Mouse (Mus musculus): ENCODE measurements around the gene Simc1. TPM values are rescaled to one million over a fixed set of nuclear protein-coding genes. Genes with fewer than 3 reads are reported as not detected.
A peak's percentile ranks its signal among the peaks of the same experiment; 100 is the strongest.

Simc1 gene
- polyA plus RNA-seq (2016; fragmentation: Nextera tagmentation; extraction: Ambion mirVana): 14.3 and 15.0 TPM in 2 replicates

GRCm38 (mm10) chr13:54503604-54504521 is at the start of gene Simc1:
Gene Simc1 (plus strand): TSS chr13:54503779.
- peaks cover 23% of the 10 kb centered on the region for H3K4me1 ChIP-seq (replicated peaks)
- 0 out of 2 replicates have a peak, but pooled peaks cover 5% of the 10 kb centered on the region for H3K36me3 ChIP-seq
- WGBS: under 1% methylated on average over 105 of the region's 105 CpGs
- peaks cover 14% of the 10 kb centered on the region; the same call in 1 of the 2 replicates for H3K27me3 ChIP-seq (ENCODE audit: insufficient read depth, poor library complexity, severe bottlenecking)
- peak within 1 kb of the TSS; percentile 73 for H3K4me3 ChIP-seq
- peak within 1 kb of the TSS; percentile 91 for H3K27ac ChIP-seq
- peak; percentile 87 for DNase-seq (ENCODE audit: low spot score)
- no peaks in the 10 kb centered on the region for H3K9me3 ChIP-seq

GRCm38 (mm10) chr13:54457062-54457461 is 46.5 kb upstream of the Simc1 start:
- H3K4me1 ChIP-seq (replicated peaks): no peaks in the 10 kb centered on the region
- H3K4me3 ChIP-seq: no peak overlapping the region
- H3K9me3 ChIP-seq: no peaks in the 10 kb centered on the region
- peaks cover 92% of the 10 kb centered on the region for H3K36me3 ChIP-seq
- 85% methylated on average over 2 of the region's 2 CpGs for WGBS
- H3K27me3 ChIP-seq (ENCODE audit: insufficient read depth, poor library complexity, severe bottlenecking): no peaks in the 10 kb centered on the region
- H3K27ac ChIP-seq: no peak overlapping the region
- DNase-seq (ENCODE audit: low spot score): no peak

GRCm38 (mm10) chr13:54459282-54459681 is 44.3 kb upstream of the Simc1 start:
- Histone ChIP-seq H3K4me1 (replicated peaks) (no peaks in the 10 kb centered on the region), H3K27me3 (ENCODE audit: insufficient read depth, poor library complexity, severe bottlenecking) (no peaks in the 10 kb centered on the region), H3K9me3 (peaks cover 6% of the 10 kb centered on the region), H3K27ac (no peak overlapping the region), H3K4me3 (no peak overlapping the region), H3K36me3 (peaks cover 100% of the 10 kb centered on the region)
- 89% methylated on average over 4 of the region's 4 CpGs for WGBS
- DNase-seq (ENCODE audit: low spot score): no peak

- H3K9me3 ChIP-seq: peaks cover 18% of the 10 kb centered on the region
- WGBS: under 1% methylated on average over 67 of the region's 67 CpGs
- peak within 1 kb of the TSS; percentile 90 for H3K27ac ChIP-seq
- H3K4me1 ChIP-seq (replicated peaks): peaks cover 16% of the 10 kb centered on the region
- peak within 1 kb of the TSS; percentile 80 for H3K4me3 ChIP-seq
- no peaks in the 10 kb centered on the region for H3K27me3 ChIP-seq (ENCODE audit: insufficient read depth, poor library complexity, severe bottlenecking)
- peak; percentile 86 for DNase-seq (ENCODE audit: low spot score)
- peaks cover 44% of the 10 kb centered on the region for H3K36me3 ChIP-seq
Measured at GRCm38 (mm10) chr13:54468098-54469011, 35.2 kb upstream of the Simc1 start, which contains the start of gene Thoc3. Gene Thoc3 (minus strand): TSS chr13:54468849.

GRCm38 (mm10) chr13:54469012-54469354 is 34.6 kb upstream of the Simc1 start:
- Histone ChIP-seq H3K36me3 (peaks cover 38% of the 10 kb centered on the region), H3K27me3 (ENCODE audit: insufficient read depth, poor library complexity, severe bottlenecking) (0 out of 2 replicates have a peak, but pooled peaks cover 1% of the 10 kb centered on the region), H3K27ac (peak overlapping the region; percentile 90), H3K4me1 (replicated peaks) (peaks cover 16% of the 10 kb centered on the region), H3K9me3 (peaks cover 15% of the 10 kb centered on the region), H3K4me3 (peak overlapping the region; percentile 80)
- WGBS: 21% methylated on average over 4 of the region's 4 CpGs
- no peak for DNase-seq (ENCODE audit: low spot score)

GRCm38 (mm10) chr13:54471967-54472366 is 31.6 kb upstream of the Simc1 start:
- peaks cover 16% of the 10 kb centered on the region for H3K4me1 ChIP-seq (replicated peaks)
- H3K27me3 ChIP-seq (ENCODE audit: insufficient read depth, poor library complexity, severe bottlenecking): 0 out of 2 replicates have a peak, but pooled peaks cover 5% of the 10 kb centered on the region
- WGBS: 82% methylated on average over 4 of the region's 4 CpGs
- DNase-seq (ENCODE audit: low spot score): no peak
- peaks cover 8% of the 10 kb centered on the region for H3K36me3 ChIP-seq
- H3K4me3 ChIP-seq: no peak overlapping the region
- peaks cover 5% of the 10 kb centered on the region; the same call in 1 of the 2 replicates for H3K9me3 ChIP-seq
- H3K27ac ChIP-seq: no peak overlapping the region

- H3K36me3 ChIP-seq: no peaks in the 10 kb centered on the region
- H3K9me3 ChIP-seq: peaks cover 5% of the 10 kb centered on the region; the same call in 1 of the 2 replicates
- no peaks in the 10 kb centered on the region for H3K4me1 ChIP-seq (replicated peaks)
- no peak overlapping the region for H3K27ac ChIP-seq
- 0 out of 2 replicates have a peak, but pooled peaks cover 5% of the 10 kb centered on the region for H3K27me3 ChIP-seq (ENCODE audit: insufficient read depth, poor library complexity, severe bottlenecking)
- WGBS: 76% methylated on average over 2 of the region's 2 CpGs
- DNase-seq (ENCODE audit: low spot score): no peak
- no peak overlapping the region for H3K4me3 ChIP-seq
Measured at GRCm38 (mm10) chr13:54474996-54475395, 28.6 kb upstream of the Simc1 start.

- H3K36me3 ChIP-seq: no peaks in the 10 kb centered on the region
- no peaks in the 10 kb centered on the region for H3K4me1 ChIP-seq (replicated peaks)
- H3K27me3 ChIP-seq (ENCODE audit: insufficient read depth, poor library complexity, severe bottlenecking): 0 out of 2 replicates have a peak, but pooled peaks cover 5% of the 10 kb centered on the region
- DNase-seq (ENCODE audit: low spot score): no peak
- 84% methylated on average over 5 of the region's 5 CpGs for WGBS
- no peak overlapping the region for H3K4me3 ChIP-seq
- peaks cover 5% of the 10 kb centered on the region; the same call in 1 of the 2 replicates for H3K9me3 ChIP-seq
- no peak overlapping the region for H3K27ac ChIP-seq
Measured at GRCm38 (mm10) chr13:54475702-54476101, 27.9 kb upstream of the Simc1 start.

GRCm38 (mm10) chr13:54479286-54479685 is 24.3 kb upstream of the Simc1 start:
- DNase-seq (ENCODE audit: low spot score): no peak
- WGBS: 68% methylated on average over 3 of the region's 3 CpGs

GRCm38 (mm10) chr13:54481498-54481897 is 22.1 kb upstream of the Simc1 start:
- 88% methylated on average over 14 of the region's 14 CpGs for WGBS
- Histone ChIP-seq H3K9me3 (no peaks in the 10 kb centered on the region), H3K27me3 (ENCODE audit: insufficient read depth, poor library complexity, severe bottlenecking) (no peaks in the 10 kb centered on the region), H3K36me3 (no peaks in the 10 kb centered on the region), H3K4me3 (no peak overlapping the region), H3K4me1 (replicated peaks) (no peaks in the 10 kb centered on the region), H3K27ac (no peak overlapping the region)
- no peak for DNase-seq (ENCODE audit: low spot score)

More at GRCm38 (mm10) chr13:54479286-54479685, 24.3 kb upstream of the Simc1 start:
- H3K27ac ChIP-seq: no peak overlapping the region
- no peaks in the 10 kb centered on the region for H3K9me3 ChIP-seq
- no peak overlapping the region for H3K4me3 ChIP-seq
- no peaks in the 10 kb centered on the region for H3K36me3 ChIP-seq
- 0 out of 2 replicates have a peak, but pooled peaks cover 1% of the 10 kb centered on the region for H3K27me3 ChIP-seq (ENCODE audit: insufficient read depth, poor library complexity, severe bottlenecking)
- no peaks in the 10 kb centered on the region for H3K4me1 ChIP-seq (replicated peaks)

GRCm38 (mm10) chr13:54490411-54490810 is 13.2 kb upstream of the Simc1 start:
- Histone ChIP-seq H3K4me3 (no peak overlapping the region), H3K27me3 (ENCODE audit: insufficient read depth, poor library complexity, severe bottlenecking) (no peaks in the 10 kb centered on the region), H3K9me3 (no peaks in the 10 kb centered on the region), H3K36me3 (no peaks in the 10 kb centered on the region), H3K27ac (no peak overlapping the region), H3K4me1 (replicated peaks) (no peaks in the 10 kb centered on the region)
- WGBS: 76% methylated on average over 5 of the region's 5 CpGs
- DNase-seq (ENCODE audit: low spot score): no peak

GRCm38 (mm10) chr13:54491381-54491780 is 12.2 kb upstream of the Simc1 start:
- 82% methylated on average over 6 of the region's 6 CpGs for WGBS
- no peaks in the 10 kb centered on the region for H3K9me3 ChIP-seq
- DNase-seq (ENCODE audit: low spot score): no peak
- H3K27me3 ChIP-seq (ENCODE audit: insufficient read depth, poor library complexity, severe bottlenecking): no peaks in the 10 kb centered on the region
- no peak overlapping the region for H3K27ac ChIP-seq
- no peak overlapping the region for H3K4me3 ChIP-seq
- no peaks in the 10 kb centered on the region for H3K4me1 ChIP-seq (replicated peaks)
- no peaks in the 10 kb centered on the region for H3K36me3 ChIP-seq

Data from hindbrain, embryonic 10.5 days (tissue).